Mouse (Mus musculus): ENCODE results near the gene Zfp326. TPM values are rescaled to one million over a fixed set of nuclear protein-coding genes. Genes with fewer than 3 reads are reported as not detected.

The Zfp326 gene
- polyA plus RNA-seq, 1 experiment: 7.5 TPM

GRCm38 (mm10) chr5:105874476-105874875 lies 1.9 kb upstream of the Zfp326 start:
- no peak for DNase-seq
- no peak overlapping the region for H3K4me3 ChIP-seq (ENCODE audit: insufficient read depth, low read depth, low read length)
- 98% methylated on average over 11 of the region's 11 CpGs for WGBS
- peaks cover 4% of the 10 kb centered on the region; the same call in 1 of the 2 replicates for H3K4me1 ChIP-seq (ENCODE audit: control insufficient read depth, insufficient read depth, low read length)
- H3K36me3 ChIP-seq (ENCODE audit: control insufficient read depth, insufficient read depth, low read length): no peaks in the 10 kb centered on the region
- H3K27ac ChIP-seq (ENCODE audit: insufficient read depth, low read depth, low read length): no peak overlapping the region
- no peaks in the 10 kb centered on the region for H3K27me3 ChIP-seq (replicated peaks; ENCODE audit: control insufficient read depth, insufficient read depth, low read length)
- TF ChIP-seq POLR2A (IDR thresholded peaks at IDR 0.05; ENCODE audit: low read depth, low read length) (no peak), CTCF (conservative IDR thresholded peaks at IDR 0.05; ENCODE audit: insufficient read depth, insufficient read length, low read depth, low read length) (no peak)

- peak; percentile 40 for DNase-seq
- TF ChIP-seq CTCF (conservative IDR thresholded peaks at IDR 0.05; ENCODE audit: insufficient read depth, insufficient read length, low read depth, low read length) (no peak), POLR2A (IDR thresholded peaks at IDR 0.05; ENCODE audit: low read depth, low read length) (no peak)
- peaks cover 4% of the 10 kb centered on the region; the same call in 1 of the 2 replicates for H3K4me1 ChIP-seq (ENCODE audit: control insufficient read depth, insufficient read depth, low read length)
- H3K36me3 ChIP-seq (ENCODE audit: control insufficient read depth, insufficient read depth, low read length): no peaks in the 10 kb centered on the region
- no peaks in the 10 kb centered on the region for H3K27me3 ChIP-seq (replicated peaks; ENCODE audit: control insufficient read depth, insufficient read depth, low read length)
- peak overlapping the region; percentile 95 for H3K4me3 ChIP-seq (ENCODE audit: insufficient read depth, low read depth, low read length)
- WGBS: under 1% methylated on average over 46 of the region's 46 CpGs
- H3K27ac ChIP-seq (ENCODE audit: insufficient read depth, low read depth, low read length): peak overlapping the region; percentile 70
Observed at GRCm38 (mm10) chr5:105876925-105877774, 785 bp downstream of the Zfp326 start.

- DNase-seq: no peak
- H3K27me3 ChIP-seq (replicated peaks; ENCODE audit: control insufficient read depth, insufficient read depth, low read length): no peaks in the 10 kb centered on the region
- no peaks in the 10 kb centered on the region; the same call in 1 of the 2 replicates for H3K4me1 ChIP-seq (ENCODE audit: control insufficient read depth, insufficient read depth, low read length)
- 58% methylated on average over 4 of the region's 4 CpGs for WGBS
- peaks cover 2% of the 10 kb centered on the region; the same call in 1 of the 2 replicates for H3K36me3 ChIP-seq (ENCODE audit: control insufficient read depth, insufficient read depth, low read length)
- TF ChIP-seq POLR2A (IDR thresholded peaks at IDR 0.05; ENCODE audit: low read depth, low read length) (no peak), CTCF (conservative IDR thresholded peaks at IDR 0.05; ENCODE audit: insufficient read depth, insufficient read length, low read depth, low read length) (no peak)
- no peak overlapping the region for H3K27ac ChIP-seq (ENCODE audit: insufficient read depth, low read depth, low read length)
- H3K4me3 ChIP-seq (ENCODE audit: insufficient read depth, low read depth, low read length): no peak overlapping the region
Observed at GRCm38 (mm10) chr5:105887317-105887716, 11.0 kb downstream of the Zfp326 start.

- no peaks in the 10 kb centered on the region for H3K27me3 ChIP-seq (replicated peaks; ENCODE audit: control insufficient read depth, insufficient read depth, low read length)
- no peak overlapping the region for H3K27ac ChIP-seq (ENCODE audit: insufficient read depth, low read depth, low read length)
- H3K4me1 ChIP-seq (ENCODE audit: control insufficient read depth, insufficient read depth, low read length): peaks cover 2% of the 10 kb centered on the region; the same call in 1 of the 2 replicates
- H3K4me3 ChIP-seq (ENCODE audit: insufficient read depth, low read depth, low read length): no peak overlapping the region
- WGBS: 75% methylated on average over 4 of the region's 4 CpGs
- no peaks in the 10 kb centered on the region; the same call in 1 of the 2 replicates for H3K36me3 ChIP-seq (ENCODE audit: control insufficient read depth, insufficient read depth, low read length)
- TF ChIP-seq POLR2A (IDR thresholded peaks at IDR 0.05; ENCODE audit: low read depth, low read length) (no peak), CTCF (conservative IDR thresholded peaks at IDR 0.05; ENCODE audit: insufficient read depth, insufficient read length, low read depth, low read length) (no peak)
- peak; percentile 78 for DNase-seq
Observed at GRCm38 (mm10) chr5:105898161-105898560, 21.8 kb downstream of the Zfp326 start.

- H3K4me1 ChIP-seq (ENCODE audit: control insufficient read depth, insufficient read depth, low read length): no peaks in the 10 kb centered on the region
- no peak overlapping the region for H3K27ac ChIP-seq (ENCODE audit: insufficient read depth, low read depth, low read length)
- no peak for DNase-seq
- H3K4me3 ChIP-seq (ENCODE audit: insufficient read depth, low read depth, low read length): no peak overlapping the region
- H3K27me3 ChIP-seq (replicated peaks; ENCODE audit: control insufficient read depth, insufficient read depth, low read length): no peaks in the 10 kb centered on the region
- TF ChIP-seq POLR2A (IDR thresholded peaks at IDR 0.05; ENCODE audit: low read depth, low read length): no peak
- TF ChIP-seq CTCF (conservative IDR thresholded peaks at IDR 0.05; ENCODE audit: insufficient read depth, insufficient read length, low read depth, low read length): no peak
- H3K36me3 ChIP-seq (ENCODE audit: control insufficient read depth, insufficient read depth, low read length): peaks cover 4% of the 10 kb centered on the region; the same call in 1 of the 2 replicates
- WGBS: 69% methylated on average over 5 of the region's 5 CpGs
Observed at GRCm38 (mm10) chr5:105909209-105909608, 32.8 kb downstream of the Zfp326 start.

- TF ChIP-seq CTCF (conservative IDR thresholded peaks at IDR 0.05; ENCODE audit: insufficient read depth, insufficient read length, low read depth, low read length) (no peak), POLR2A (IDR thresholded peaks at IDR 0.05; ENCODE audit: low read depth, low read length) (no peak)
- Histone ChIP-seq H3K4me3 (ENCODE audit: insufficient read depth, low read depth, low read length) (no peak overlapping the region), H3K27ac (ENCODE audit: insufficient read depth, low read depth, low read length) (no peak overlapping the region), H3K27me3 (replicated peaks; ENCODE audit: control insufficient read depth, insufficient read depth, low read length) (no peaks in the 10 kb centered on the region), H3K36me3 (ENCODE audit: control insufficient read depth, insufficient read depth, low read length) (peaks cover 4% of the 10 kb centered on the region; the same call in 1 of the 2 replicates), H3K4me1 (ENCODE audit: control insufficient read depth, insufficient read depth, low read length) (no peaks in the 10 kb centered on the region)
- DNase-seq: no peak
- WGBS: 80% methylated on average over 3 of the region's 3 CpGs
Observed at GRCm38 (mm10) chr5:105909671-105910070, 33.3 kb downstream of the Zfp326 start.

GRCm38 (mm10) chr5:105911498-105911897 lies 35.1 kb downstream of the Zfp326 start:
- H3K4me1 ChIP-seq (ENCODE audit: control insufficient read depth, insufficient read depth, low read length): no peaks in the 10 kb centered on the region
- no peak for TF ChIP-seq POLR2A (IDR thresholded peaks at IDR 0.05; ENCODE audit: low read depth, low read length)
- no peak for TF ChIP-seq CTCF (conservative IDR thresholded peaks at IDR 0.05; ENCODE audit: insufficient read depth, insufficient read length, low read depth, low read length)
- WGBS: 69% methylated on average over 5 of the region's 5 CpGs
- H3K36me3 ChIP-seq (ENCODE audit: control insufficient read depth, insufficient read depth, low read length): peaks cover 4% of the 10 kb centered on the region; the same call in 1 of the 2 replicates
- no peak for DNase-seq
- H3K27ac ChIP-seq (ENCODE audit: insufficient read depth, low read depth, low read length): no peak overlapping the region
- no peaks in the 10 kb centered on the region for H3K27me3 ChIP-seq (replicated peaks; ENCODE audit: control insufficient read depth, insufficient read depth, low read length)
- H3K4me3 ChIP-seq (ENCODE audit: insufficient read depth, low read depth, low read length): no peak overlapping the region
